Mouse (Mus musculus) heart, embryonic 14.5 days (tissue): Measurements from ENCODE around the gene Pithd1. TPM values are rescaled to one million over a fixed set of nuclear protein-coding genes. Genes with fewer than 3 reads are reported as not detected.

Experiments
- ATAC-seq: fragments of 200-750 bp; cut with Nextera tagmentation; 2 replicates; pipeline ENCODE4 v1.8.0; 2017; ENCODE audit warnings: low read depth, moderate TSS enrichment; ENCODE audit not compliant: insufficient number of reproducible peaks, insufficient read depth, low FRiP score
- H3K27ac ChIP-seq, 2 experiments: fragments of 200-500 bp in 1 of 2; fragments of 300-500 bp in 1 of 2; sonication (generic) in 1 of 2; replicated peaks in 1 of 2; 2 replicates each; pipeline ENCODE4 v1.5.1; 2012 to 2014; ENCODE audit warnings: low read depth in 2 of 2, low read length in 2 of 2, control low read depth in 1 of 2, mild to moderate bottlenecking in 1 of 2, mixed read lengths in 1 of 2; ENCODE audit not compliant: control insufficient read depth in 1 of 2, insufficient read depth in 1 of 2
- H3K27me3 ChIP-seq: fragments of 300-500 bp; sonication (generic); 2 replicates; pipeline ENCODE4 v1.6.1; 2014; ENCODE audit warnings: mild to moderate bottlenecking, low read length, control low read depth; ENCODE audit not compliant: control insufficient read depth, insufficient read depth
- H3K36me3 ChIP-seq: fragments of 300-500 bp; sonication (generic); 2 replicates; pipeline ENCODE4 v1.6.1; 2014; ENCODE audit warnings: mild to moderate bottlenecking, control low read depth, low read length, mixed read lengths; ENCODE audit not compliant: control insufficient read depth, insufficient read depth
- H3K4me1 ChIP-seq, 2 experiments: fragments of 200-500 bp in 1 of 2; fragments of 300-500 bp in 1 of 2; sonication (generic) in 1 of 2; 2 replicates each; pipeline ENCODE4 v1.6.1; 2012 to 2014; ENCODE audit warnings: low read length in 2 of 2, control low read depth in 1 of 2, mixed read lengths in 1 of 2; ENCODE audit not compliant: control insufficient read depth in 2 of 2, insufficient read depth in 2 of 2
- H3K4me2 ChIP-seq: fragments of 300-500 bp; sonication (generic); 2 replicates; pipeline ENCODE4 v1.6.1; 2014; ENCODE audit warnings: mild to moderate bottlenecking, low read length
- H3K4me3 ChIP-seq, 2 experiments: fragments of 200-500 bp in 1 of 2; fragments of 300-500 bp in 1 of 2; sonication (generic) in 1 of 2; 2 replicates each; pipeline ENCODE4 v1.5.1; 2012 to 2014; ENCODE audit warnings: low read length in 2 of 2, mild to moderate bottlenecking in 2 of 2, control low read depth in 1 of 2, low read depth in 1 of 2, moderate library complexity in 1 of 2; ENCODE audit not compliant: control insufficient read depth in 1 of 2, insufficient read depth in 1 of 2
- H3K9ac ChIP-seq: fragments of 300-500 bp; sonication (generic); 2 replicates; pipeline ENCODE4 v1.6.1; 2014; ENCODE audit warnings: mild to moderate bottlenecking, low read length
- H3K9me3 ChIP-seq: fragments of 300-500 bp; sonication (generic); 2 replicates; pipeline ENCODE4 v1.6.1; 2016; ENCODE audit warnings: low read length, control low read depth; ENCODE audit not compliant: control insufficient read depth
- WGBS: fragments of 180-500 bp; shearing (Covaris S2); extraction: QIAGEN DNeasy Blood & Tissue Kit; methylation state at CpG from one replicate; pipeline ENCODE4 v1.1.7; 2014; 5-methylcytosine and 5-hydroxymethylcytosine counted together
- polyA plus RNA-seq: library from polyadenylated mRNA; unstranded; fragments of >200 nt; fragmentation: Nextera tagmentation; extraction: Ambion mirVana; gene quantifications from 2 replicates; pipeline ENCODE4 v1.2.1, GENCODE M21; 2014

Pithd1 gene
- polyA plus RNA-seq, 1 experiment from 2014 or later, result 40.2 TPM

DNA sequence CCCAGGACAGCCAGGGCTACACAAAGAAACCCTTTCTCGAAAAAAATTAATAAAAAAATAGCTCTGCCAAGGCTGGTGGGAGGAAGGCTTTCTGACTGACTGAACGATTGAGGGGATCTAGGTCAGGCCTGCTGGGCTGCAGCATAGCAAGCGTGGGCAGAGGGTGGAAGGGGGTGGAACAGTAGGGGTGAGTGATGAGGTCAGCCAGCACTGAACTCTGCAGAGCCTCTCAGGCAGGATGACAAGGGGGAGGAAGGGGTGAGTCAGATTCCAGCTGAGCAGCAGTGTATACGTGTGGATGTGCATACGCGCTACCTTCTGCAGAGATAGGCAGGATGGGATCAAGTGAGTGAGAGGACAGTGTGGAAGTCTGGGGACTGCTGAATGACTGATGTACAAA is 37.2 kb downstream of the Pithd1 start:
- Histone ChIP-seq H3K4me1 (peaks cover 13 to 18% of the 10 kb centered on the region in 2 experiments; a peak in 3 of 4 replicates), H3K27ac (peak overlapping the region in 1 of 2 experiments; percentile 55; a peak in 3 of 4 replicates), H3K9me3 (peaks cover 4% of the 10 kb centered on the region), H3K4me3 (no peak overlapping the region), H3K27me3 (no peaks in the 10 kb centered on the region), H3K36me3 (peaks cover 35% of the 10 kb centered on the region), H3K9ac (no peak overlapping the region; the same call in 1 of the 2 replicates), H3K4me2 (no peak overlapping the region)
- peak; percentile 32; the same call in 1 of the 2 replicates for ATAC-seq
- 24% methylated on average over 6 of the region's 6 CpGs for WGBS

DNA sequence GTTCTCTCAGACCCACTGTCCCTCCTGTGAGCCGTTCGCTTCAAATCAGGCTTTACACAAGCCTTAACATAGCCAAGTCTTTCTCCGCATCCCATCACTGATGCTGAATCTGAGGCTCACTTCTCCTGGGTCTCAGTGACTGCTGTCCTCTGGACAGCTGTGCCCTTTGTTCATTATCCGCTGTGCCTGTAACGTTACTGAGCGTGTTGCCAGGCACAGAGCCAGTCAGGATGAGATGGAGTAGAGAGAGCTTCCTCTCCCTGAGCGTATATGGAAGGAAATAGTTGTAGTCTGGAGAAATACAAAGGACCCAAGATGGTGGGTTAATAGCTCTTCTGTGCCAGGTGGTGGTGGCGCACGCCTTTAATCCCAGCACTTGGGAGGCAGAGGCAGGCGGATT is 37.6 kb downstream of the Pithd1 start:
- Histone ChIP-seq H3K4me3 (no peak overlapping the region), H3K27ac (peak overlapping the region; percentile 27 to 55; a peak in 3 of 4 replicates), H3K36me3 (peaks cover 31% of the 10 kb centered on the region), H3K27me3 (no peaks in the 10 kb centered on the region), H3K4me1 (peaks cover 13 to 18% of the 10 kb centered on the region in 2 experiments; a peak in 3 of 4 replicates), H3K4me2 (no peak overlapping the region), H3K9me3 (peaks cover 4% of the 10 kb centered on the region), H3K9ac (no peak overlapping the region)
- no peak for ATAC-seq
- 78% methylated on average over 10 of the region's 10 CpGs for WGBS

DNA sequence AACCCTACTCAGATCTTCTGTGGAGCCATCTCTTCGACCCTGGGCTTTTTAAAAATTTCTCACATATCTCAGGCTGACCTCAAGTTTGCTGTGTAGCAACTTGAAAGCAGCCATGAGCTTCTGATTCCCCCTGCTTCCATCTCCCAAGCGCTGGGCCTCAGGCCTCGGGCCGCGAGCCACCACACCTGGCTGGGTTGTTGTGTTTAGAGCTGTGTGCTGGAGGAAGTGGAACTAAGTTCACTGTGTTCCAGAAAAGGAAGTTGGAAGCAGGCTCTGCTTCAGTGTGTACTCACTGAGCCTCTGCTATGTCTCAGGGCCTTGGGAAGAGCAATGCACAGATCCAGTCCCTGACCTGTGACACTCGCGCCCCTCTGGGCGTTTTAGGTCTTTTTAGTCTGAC is 38.9 kb downstream of the Pithd1 start:
- Histone ChIP-seq H3K36me3 (peaks cover 21% of the 10 kb centered on the region), H3K4me3 (no peak overlapping the region), H3K4me2 (no peak overlapping the region), H3K9me3 (peaks cover 4% of the 10 kb centered on the region), H3K9ac (no peak overlapping the region), H3K4me1 (peaks cover 13 to 23% of the 10 kb centered on the region in 2 experiments), H3K27me3 (no peaks in the 10 kb centered on the region), H3K27ac (no peak overlapping the region)
- 92% methylated on average over 8 of the region's 8 CpGs for WGBS
- ATAC-seq, result no peak

DNA sequence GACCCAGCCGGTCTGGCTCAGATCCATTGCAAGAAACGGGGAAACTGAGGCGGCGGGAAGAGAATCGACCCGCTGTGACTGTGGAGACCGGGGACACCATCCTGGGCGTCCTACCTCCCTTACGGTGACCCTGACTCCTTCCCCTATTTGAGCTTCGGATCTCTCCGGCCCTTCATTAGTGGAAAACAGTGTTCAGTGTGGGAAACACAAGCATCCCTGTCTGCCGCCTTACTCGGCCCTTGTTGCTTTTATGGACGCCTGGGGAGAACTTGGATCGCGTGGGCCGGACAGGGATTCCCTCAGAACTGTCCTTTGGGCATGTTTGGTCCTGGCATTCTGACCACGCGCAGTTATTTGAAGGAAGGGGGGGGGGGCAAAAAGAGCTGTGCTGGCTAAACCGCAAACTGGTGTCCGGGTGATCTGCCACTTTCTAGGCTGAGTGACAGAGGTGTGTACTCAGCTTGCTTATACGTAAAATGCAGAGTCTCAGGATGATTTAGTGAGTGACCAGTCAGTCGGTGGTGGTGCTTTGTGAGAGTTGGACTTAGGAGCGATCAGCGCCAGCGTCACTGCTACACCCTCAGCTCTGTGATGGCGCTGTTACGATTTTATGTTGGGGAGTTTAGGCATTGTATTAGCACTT is 40.3 kb downstream of the Pithd1 start:
- Histone ChIP-seq H3K27ac (peak overlapping the region; percentile 37 to 73), H3K9ac (peak overlapping the region; percentile 90), H3K9me3 (no peaks in the 10 kb centered on the region; the same call in 1 of the 2 replicates), H3K36me3 (peaks cover 14% of the 10 kb centered on the region), H3K4me1 (peaks cover 13 to 23% of the 10 kb centered on the region in 2 experiments), H3K4me3 (peak overlapping the region; percentile 80 to 94), H3K4me2 (peak overlapping the region; percentile 87), H3K27me3 (no peaks in the 10 kb centered on the region)
- ATAC-seq, result peak; percentile 6; the same call in 1 of the 2 replicates
- 2% methylated on average over 28 of the region's 28 CpGs for WGBS

DNA sequence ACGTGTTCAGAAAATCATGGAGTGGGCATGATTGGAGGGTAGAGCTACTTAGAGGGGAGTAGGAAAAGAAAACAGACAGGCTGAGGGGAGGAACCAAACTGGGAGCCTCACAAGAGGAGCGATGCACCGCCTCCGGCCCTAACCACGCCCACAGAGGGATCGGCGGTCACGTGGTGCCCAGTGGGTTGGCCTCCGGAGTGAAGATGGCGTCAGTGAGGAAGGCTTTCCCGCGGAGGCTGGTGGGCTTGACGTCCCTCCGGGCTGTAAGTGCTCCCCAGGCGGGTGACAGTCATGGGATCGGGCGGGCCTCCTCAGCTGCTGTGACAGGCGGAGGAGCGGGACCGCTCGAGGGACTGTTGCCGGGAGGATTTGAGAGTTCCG is 40.8 kb downstream of the Pithd1 start, which contains the start of gene Hmgcl:
Gene Hmgcl, plus strand, starts transcription at position 171 of the 381 bp plus-strand sequence.
- Histone ChIP-seq H3K4me2 (peak within 1 kb of the TSS; percentile 87), H3K27ac (peak within 1 kb of the TSS; percentile 38 to 73), H3K9me3 (no peaks in the 10 kb centered on the region; the same call in 1 of the 2 replicates), H3K4me1 (peaks cover 13 to 23% of the 10 kb centered on the region in 2 experiments), H3K36me3 (peaks cover 10% of the 10 kb centered on the region), H3K27me3 (no peaks in the 10 kb centered on the region), H3K9ac (peak within 1 kb of the TSS; percentile 90), H3K4me3 (peak within 1 kb of the TSS; percentile 80 to 94)
- ATAC-seq, result peak; percentile 88
- WGBS, result under 1% methylated on average over 22 of the region's 23 CpGs

DNA sequence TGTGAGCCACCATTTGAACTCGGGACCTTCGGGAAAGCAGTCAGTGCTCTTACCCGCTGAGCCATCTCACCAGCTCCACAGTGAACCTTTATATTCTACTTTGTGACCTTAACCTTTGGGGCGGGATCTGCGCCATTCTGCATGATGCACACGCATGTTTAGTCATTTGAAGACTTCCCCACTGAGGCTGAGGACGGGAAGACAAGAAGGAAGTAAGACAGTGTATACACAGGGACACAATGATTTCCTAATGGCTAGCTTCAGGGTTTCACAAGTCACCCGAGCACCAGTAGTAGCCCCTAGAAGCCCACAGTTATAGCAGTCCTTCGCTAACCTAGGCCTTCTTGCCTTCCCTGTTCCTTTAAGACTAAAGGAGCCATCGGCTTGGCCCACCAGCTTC is 41.4 kb downstream of the Pithd1 start:
- Histone ChIP-seq H3K27me3 (no peaks in the 10 kb centered on the region), H3K4me3 (peak overlapping the region; percentile 80 to 94), H3K36me3 (peaks cover 9% of the 10 kb centered on the region), H3K4me1 (peaks cover 13 to 23% of the 10 kb centered on the region in 2 experiments), H3K4me2 (peak overlapping the region; percentile 87), H3K9ac (peak overlapping the region; percentile 90), H3K9me3 (no peaks in the 10 kb centered on the region), H3K27ac (peak overlapping the region; percentile 38 to 64; a peak in 3 of 4 replicates)
- WGBS, result 80% methylated on average over 10 of the region's 10 CpGs
- no peak for ATAC-seq

DNA sequence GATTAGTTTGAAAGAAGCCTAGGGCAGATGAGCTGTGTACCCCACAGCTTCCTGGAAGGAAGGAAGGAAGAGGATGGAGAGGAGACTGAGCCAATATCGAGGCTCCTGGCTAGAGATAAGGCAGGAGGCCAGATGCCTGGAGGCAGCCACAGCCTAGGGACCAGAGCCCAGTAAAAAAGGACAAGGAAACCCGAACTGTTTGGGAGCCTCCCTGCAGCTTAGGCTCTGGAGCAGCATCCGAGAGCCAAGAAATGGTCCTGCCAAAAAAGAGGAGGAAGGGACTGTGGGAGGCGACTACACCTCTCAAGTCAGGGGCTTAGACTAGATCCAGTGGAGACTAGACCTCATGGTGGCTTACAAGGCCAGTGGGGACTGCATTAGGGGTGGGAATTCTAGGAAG is 43.7 kb downstream of the Pithd1 start:
- no peak overlapping the region; a peak in 1 of 4 replicates for H3K27ac ChIP-seq

More for the DNA sequence above, 43.7 kb downstream of the Pithd1 start:
- H3K36me3 ChIP-seq, result peaks cover 19% of the 10 kb centered on the region
- no peak overlapping the region for H3K4me2 ChIP-seq
- WGBS, result 38% methylated on average over 4 of the region's 4 CpGs
- H3K9me3 ChIP-seq, result no peaks in the 10 kb centered on the region
- no peak for ATAC-seq
- no peak overlapping the region for H3K9ac ChIP-seq
- H3K4me1 ChIP-seq, result peaks cover 4 to 15% of the 10 kb centered on the region in 2 experiments
- H3K4me3 ChIP-seq, result no peak overlapping the region
- no peaks in the 10 kb centered on the region for H3K27me3 ChIP-seq
